Mouse (Mus musculus): ENCODE measurements around the gene Hspg2. TPM values are rescaled to one million over a fixed set of nuclear protein-coding genes. Genes with fewer than 3 reads are reported as not detected.

Hspg2 gene
- polyA plus RNA-seq, 2 experiments from 2014 or later = not detected

DNA sequence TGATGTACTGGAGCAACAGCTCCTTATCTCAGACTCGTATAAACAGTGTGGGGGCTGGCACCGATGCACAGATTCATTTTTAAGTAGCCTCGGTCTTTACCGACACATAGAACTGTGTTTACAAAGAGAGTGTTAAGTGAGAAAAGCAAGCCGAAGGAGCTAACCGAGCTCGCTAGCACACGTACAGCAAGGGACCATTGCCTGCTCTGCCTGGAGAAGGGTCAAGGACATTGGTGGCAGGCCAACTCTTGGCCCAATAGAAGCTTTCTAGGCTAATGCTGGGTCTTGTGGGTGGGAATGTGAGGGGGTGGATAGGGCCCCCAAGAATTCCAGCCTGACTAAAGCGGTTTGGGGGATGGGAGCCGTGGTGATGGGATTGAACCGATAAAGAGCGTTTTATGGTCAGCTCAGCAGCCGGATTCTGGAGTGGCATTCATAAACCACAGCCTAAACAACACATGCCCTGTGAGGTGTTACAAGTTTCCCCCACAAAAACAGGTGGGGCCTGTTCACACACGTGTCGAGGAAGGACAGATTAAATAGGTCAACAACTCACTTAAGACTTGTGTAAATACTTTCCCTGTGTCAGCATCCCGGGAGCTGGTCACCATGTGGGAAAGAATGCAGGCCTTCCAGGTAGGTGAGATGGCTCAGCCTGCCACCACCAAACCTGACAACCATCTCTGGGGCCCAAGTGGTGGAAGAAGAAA is 6.4 kb upstream of the Hspg2 start:
- ATAC-seq = no peak

DNA sequence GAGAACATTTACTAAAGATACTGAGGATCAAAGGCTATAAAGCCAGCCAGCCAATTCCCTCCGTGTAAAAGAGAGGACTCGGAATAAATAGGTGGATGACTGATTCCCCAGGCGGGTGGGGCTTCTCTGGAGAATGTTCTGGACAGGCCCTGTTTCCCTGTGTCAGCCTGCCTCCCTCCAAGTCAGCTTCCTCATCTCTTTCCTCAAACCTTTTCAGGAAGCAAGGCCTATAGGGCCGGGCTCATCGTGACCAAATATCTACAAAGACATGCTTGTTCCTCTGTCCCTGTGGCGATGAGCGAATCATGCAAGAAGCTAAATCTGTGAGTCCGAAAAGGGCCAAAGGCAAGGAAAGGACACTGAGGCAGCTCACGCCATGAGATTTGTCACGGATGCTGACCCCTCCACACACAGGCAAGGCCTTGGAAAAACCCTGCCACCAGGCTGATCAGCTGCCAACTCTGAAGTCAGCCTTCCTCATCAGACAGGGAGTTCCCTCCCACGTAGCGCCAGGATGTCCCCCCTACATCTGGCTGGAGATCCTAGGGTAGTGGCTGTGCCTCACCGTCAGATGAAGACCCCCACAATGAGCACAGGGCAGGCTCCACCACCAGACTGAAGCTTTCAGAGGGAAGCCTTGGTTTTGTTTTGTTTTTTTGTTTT is 3.3 kb upstream of the Hspg2 start:
- ATAC-seq = no peak

DNA sequence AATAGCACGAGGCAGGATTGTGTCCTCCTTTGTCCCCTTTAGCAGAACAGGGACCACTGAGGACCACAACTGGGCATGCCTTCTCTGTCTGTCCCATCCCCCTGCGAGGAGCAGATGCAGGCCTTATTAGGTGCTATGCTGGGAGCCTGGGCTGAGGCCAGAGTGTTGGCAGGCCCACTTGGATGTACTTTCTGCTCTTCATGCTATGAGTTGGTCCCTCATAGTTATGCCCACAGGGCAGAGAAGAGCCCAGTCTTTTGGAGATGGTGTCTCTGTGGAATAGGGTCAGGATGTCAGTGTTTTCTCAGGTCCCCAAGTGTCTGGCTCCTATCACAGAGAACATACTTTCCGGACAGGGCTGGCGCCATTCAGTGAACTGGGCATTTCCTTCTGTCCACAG is 1.6 kb upstream of the Hspg2 start:
- no peak for ATAC-seq

DNA sequence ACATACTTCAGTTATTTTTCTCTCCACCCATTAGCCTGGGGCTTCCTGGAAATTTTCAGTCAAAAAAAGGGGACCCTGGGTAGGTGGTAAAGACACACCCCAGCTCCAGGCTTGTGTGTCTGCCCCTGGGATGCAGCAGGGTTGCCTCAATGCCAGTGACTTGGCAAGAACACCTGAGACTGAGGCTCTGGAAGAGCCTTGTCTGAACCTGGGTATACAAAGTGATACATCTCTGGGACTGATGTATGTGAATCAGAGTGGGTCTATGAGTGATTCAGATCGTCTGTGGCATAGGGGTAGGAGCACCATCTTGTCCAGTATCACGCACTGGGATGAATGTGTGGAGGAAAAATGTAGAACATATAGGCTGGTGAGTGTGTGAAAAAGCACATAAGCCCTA is 1.0 kb upstream of the Hspg2 start:
- no peak for ATAC-seq

DNA sequence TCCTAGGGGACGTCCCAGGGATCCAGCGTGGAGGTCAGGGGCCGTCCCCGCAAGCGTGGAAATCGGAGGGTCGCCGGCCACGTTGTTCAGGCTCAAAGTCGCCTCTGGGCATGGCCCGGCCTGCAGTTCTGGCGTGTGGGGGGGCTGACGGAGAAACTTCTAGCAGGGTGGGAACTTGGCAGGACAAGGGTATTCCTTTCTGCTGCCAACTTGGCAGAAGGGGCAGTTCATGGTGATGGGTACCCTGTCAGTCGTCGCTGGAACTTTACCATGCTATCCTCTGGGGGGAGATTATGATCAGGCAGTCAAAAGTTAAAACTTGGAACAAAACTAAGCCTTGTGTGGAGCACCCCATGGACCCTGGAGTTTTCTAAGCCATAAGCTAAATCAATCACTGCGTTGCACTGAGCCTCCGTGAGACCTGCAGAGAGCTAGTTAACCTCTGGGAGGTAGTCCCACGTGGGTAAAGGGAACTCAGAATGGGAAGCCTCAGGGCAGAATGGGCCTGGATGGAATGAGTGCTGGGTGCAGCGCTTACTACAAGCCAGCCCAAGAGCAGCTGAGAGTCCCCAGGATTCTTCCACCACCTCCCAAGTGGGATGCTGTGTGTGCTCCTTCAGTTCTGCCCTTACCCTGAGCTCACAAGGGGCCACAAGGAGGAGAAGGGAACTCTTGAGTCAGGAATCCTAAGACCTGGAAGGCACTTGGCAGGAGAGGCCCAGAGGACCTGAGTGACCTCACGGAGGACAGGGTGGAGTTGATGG is 694 bp downstream of the Hspg2 start:
- no peak for ATAC-seq

DNA sequence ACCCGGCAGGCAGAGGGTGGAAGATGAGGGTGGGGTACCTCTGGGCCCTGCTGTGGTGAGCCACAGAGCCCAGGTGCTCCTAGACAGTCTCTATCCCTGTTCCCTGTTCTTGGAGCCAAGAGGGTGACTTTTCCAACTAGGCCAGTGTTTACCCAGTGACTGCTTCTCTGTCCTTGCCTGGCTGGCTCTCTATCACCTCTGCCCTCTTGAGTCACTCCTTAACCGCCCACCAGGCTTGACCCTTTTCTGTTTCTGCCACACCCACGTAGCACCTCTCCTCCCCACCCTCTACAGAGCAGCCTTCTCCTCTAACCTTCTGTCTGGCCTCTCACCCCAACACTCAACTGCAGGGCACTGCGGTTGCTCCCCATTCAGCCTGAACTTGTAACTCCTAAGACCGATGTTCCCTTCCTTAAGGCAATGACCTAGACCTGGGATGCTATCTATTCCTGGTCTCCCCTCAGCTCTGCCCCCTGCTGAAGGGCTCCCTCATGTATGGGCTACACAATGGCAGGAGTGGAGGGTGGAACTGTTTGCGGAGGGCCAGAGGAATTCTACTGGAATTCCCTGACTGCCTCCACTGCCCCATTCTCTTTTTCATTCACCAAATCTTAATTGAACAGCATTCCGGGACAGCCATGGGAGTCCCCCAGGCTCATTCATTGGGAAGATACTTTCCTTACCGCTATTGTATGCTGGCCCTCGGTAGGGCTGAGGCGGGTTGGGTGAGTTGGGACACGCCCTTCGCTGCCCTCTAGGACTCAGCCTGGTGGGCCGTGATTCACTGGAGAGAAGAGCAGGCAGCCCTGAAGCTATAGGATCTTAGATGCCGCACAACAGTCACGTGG is 1.5 kb downstream of the Hspg2 start:
- no peak for ATAC-seq

DNA sequence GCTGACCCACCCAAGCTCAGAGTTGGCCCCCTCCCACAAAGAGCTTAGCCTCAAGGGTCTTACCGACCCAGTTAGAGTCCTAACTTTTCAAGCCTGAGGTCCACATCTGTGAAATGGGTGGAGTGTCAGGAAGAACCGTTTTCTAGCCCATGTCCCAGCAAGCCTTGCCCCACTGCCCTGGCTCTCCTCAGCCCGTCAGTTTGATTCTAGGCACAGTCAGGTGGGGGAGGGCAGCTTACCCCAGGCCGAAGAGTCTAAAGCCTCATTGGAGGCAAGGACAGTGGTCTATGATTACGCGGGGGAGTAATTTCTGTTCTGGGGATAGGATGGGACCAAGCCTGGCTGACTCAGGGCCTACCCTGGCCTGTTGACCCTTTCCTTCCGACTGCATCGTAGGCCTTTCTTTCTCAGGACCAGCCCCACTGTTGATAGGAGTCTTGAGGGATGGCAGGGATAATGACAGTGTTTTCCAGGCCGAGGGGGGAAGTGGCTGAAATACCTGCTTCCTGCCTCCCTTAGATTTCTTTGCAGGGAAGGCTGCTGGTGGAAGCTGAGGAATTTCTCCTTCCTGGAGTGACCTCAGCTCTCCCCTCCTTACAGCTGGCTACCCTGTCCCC is 2.2 kb downstream of the Hspg2 start:
- no peak for ATAC-seq

DNA sequence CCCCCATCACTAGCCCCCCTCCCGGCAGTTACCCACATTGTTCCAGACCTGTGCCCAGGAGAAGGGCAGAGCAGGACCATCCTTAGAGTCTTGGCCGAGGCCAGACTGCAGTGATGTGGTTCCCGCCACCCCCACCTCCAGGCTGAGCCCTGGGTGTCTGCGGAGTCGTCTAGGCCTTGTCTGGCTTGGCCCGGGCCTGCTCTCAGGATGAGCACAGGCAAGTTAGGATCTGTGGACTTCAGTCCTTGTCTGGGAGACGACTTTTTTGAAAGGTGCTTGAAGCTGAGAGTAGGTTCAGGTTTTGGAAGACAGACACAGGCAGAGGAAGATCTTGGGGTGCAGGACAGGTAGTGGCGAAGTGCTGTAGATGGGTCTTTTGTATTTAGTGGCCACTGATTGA is 2.8 kb downstream of the Hspg2 start:
- no peak for ATAC-seq

DNA sequence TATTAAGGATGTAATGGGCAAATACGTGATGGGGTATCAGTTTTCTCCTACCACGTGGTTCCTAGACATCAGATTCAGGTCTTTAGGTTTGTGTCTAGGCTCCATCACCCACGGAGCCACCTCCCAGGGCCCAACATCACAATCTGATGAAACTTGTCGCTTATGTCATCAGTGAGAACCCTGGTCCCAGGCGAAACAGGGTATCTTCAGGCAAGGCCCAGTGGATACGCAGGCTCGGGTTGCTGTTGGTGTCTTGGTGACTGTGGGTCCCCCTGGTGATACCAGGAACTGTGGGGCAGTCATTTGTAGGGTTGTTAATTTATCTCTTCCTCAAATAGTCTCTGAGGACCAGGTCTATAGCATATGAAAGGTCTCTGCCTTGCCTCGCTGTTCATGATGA is 4.7 kb downstream of the Hspg2 start:
- no peak for ATAC-seq

DNA sequence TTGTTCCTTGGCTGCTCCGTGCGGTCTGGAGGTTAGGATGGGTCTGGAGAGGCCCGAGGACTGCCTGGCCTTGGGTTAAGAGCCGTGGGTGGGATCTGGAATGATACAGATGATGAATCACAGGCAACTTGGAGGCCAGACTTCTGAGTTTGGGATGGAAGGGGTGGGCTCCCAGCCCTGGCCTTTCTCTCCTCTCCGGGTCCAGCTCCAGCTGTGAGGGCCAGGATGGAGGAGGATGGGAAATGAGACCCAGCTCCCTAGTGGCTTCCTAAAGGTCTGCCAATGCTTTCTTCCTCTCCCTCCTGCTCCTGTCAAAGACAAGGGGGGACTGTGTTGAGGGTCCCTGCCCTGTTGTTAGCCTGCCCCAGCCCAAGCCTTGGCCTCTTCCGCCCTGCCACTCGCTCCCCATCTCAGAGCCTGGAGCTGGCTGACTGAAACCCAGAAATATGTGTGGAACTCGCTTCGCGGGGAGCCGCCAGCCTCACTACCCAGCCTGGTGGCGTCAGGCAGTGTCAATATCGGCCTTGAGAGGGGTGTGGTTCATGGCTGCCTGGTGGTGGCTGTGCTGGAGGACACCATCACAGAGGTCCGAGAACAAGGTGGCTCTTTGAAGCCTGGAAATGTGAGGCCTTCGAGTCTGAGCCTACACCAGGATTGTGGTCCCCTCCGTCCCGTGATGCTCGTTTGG is 5.3 kb downstream of the Hspg2 start:
- ATAC-seq = no peak

DNA sequence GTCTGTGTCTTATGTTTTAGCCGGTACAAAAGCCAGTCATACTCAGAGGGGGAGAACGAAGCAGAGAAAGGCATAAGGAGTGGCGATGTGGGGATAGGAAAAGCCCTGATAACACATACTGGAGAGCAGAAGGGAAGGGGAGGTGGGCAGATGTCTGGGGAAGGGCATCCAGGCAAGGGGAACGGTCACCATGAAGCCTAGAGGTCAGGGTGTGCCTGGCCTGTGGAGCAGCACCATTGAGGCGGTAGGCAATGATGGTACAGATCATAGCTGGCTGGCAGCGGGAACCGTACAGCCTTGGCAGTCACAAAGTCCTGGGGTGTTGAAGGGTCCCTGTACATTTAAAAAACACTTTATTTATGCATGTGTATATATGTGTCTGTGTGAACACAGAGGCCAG is 6.1 kb downstream of the Hspg2 start:
- ATAC-seq = no peak

DNA sequence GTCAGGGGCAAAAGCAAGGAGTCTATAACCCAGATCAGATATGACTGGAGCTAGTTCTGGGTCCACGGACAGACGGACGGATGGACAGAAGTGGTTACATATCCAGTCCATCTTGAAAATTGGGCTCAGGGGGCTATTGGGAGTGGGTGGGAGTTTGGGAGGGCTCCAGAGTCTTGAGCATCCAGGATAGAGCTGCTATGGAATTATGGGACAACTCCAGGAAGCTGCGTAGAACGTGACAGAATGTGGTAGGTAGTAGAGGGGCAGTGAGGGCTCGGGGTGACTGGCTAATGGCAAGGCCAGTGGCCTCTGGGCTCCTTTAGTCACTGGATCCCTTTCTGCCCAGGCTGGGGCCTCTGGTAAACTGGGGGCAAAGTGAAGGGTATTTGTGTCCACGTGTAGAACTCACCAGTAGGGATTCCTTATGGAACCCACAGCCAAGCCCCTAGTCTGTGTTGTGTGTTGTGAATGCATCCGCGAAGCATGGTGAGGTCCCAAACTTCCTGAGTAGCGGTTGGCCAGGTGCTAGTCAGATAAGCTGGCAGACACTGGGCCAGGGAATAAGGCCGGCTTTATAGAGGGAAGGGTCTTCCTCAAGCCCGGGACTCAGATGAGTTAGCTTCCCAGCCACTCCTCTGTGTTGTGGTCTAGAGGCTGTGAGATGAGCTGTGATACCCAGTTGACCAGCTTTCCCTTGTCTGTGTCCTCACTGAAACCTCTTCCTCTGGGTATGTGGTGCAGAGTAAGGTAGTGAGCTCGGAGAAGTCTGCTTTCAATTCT is 6.9 kb downstream of the Hspg2 start:
- no peak for ATAC-seq

DNA sequence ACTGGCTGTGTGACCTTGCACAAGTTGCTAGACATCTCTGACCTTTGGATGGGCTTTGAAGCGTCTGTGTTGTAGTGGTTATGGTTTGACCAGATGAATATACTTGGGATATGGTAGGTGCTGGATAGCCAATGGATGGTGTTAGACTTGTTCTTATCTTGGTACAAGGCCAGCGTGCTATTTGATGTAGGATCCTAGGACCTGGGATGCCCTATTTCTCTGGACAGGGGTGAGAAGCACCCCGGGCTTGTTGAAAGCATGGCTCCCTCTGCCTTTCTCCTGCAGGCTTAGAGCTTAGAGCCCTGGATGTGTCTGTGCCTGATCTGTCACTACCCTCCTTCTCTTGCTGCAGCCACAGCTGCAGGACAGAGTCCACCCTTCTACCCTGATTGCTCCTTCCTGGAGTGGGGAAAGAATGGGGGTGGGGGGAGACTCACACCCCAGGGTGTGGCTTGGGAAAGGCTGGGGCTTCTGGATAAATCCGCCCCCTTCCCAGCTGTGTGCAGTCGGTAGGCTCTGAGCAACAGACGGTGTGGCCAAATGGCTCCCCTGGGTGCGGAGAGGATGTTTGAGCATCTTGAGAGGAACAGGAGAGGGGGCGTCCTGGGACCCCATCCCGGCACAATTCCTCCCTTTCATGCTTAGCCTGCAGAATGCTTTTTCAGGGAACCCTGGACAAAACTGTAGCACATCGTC is 7.6 kb downstream of the Hspg2 start:
- no peak for ATAC-seq

DNA sequence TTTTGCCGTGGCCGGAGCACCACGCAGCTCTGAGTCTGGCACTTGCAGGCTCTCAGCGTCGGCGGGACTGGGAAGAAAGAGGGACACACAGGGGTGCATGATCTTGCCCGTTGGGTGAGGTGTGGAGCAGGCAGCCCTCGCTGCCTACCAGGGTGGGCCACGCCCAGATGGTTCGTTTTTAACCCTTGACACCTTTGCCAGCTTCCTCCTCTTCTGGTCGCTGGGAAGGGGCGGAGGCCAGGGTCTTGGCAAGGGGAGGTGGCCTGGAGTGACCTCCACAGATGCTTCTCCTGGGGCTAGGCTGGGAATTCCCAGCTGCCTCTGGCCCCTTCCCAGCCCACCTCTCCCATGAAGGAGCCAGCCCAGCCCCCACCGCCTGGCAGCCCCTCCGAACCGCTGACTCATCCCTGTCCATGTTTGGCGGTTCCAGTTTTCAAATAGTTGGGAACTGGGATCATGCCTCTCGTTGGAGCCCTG is 8.2 kb downstream of the Hspg2 start:
- ATAC-seq = no peak

DNA sequence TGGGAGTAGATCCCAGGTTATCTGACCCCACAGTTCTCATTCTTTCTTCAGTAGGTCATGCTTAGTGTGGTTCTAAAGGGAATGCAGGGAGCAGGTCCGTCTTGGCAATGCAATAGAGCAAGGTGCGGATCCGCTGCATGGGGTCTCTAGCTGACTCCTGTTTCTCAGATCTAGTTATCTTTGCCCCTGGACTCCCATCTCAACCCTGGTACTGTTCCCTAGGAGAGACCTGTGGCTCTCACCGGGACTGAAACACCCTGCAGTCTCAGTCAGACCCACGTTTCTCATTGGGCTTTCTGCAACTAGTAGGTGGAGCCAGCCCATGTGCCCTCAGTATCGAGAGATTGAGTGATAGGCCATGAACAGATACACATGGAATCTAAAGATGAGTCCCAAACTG is 9.0 kb downstream of the Hspg2 start:
- no peak for ATAC-seq

DNA sequence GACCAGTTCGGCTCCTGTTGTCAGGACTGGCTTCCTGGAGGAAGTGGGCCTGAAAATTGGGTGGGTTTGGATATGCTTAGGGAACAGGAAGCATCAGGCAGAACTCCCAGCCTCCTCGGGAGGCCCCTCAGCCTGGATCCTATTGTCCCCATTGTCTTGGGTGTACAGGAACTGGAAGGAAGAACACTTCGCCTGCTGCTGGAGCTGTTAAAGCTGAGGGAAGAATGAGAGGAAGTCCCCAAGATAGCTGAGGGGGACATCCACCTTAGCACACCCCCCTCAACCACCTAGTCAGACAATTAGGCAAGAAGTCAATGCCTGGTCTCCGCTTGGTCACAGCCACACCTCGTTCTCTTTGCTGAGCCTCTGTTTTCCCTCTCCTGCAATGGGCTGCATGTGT is 9.7 kb downstream of the Hspg2 start:
- no peak for ATAC-seq

DNA sequence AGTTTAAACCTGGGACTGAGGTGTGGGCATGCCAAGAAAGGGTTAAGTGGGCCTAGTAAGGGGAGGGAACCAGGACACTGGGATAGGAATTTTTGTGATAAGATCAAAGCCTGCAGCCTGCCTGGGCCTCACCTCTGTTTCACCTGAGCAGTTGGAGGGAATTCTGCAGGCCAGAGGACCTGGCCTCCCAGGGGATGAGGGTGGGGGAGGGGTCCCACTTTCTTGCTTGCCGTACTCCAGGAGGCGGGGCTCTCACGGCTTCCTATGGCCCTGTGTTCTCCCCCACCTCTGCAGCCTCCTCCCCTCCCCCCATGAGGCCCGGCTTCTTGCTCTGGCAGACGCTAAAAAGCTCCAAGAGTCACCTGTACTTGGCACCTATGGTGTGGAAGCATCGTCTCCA is 11.2 kb downstream of the Hspg2 start:
- no peak for ATAC-seq

DNA sequence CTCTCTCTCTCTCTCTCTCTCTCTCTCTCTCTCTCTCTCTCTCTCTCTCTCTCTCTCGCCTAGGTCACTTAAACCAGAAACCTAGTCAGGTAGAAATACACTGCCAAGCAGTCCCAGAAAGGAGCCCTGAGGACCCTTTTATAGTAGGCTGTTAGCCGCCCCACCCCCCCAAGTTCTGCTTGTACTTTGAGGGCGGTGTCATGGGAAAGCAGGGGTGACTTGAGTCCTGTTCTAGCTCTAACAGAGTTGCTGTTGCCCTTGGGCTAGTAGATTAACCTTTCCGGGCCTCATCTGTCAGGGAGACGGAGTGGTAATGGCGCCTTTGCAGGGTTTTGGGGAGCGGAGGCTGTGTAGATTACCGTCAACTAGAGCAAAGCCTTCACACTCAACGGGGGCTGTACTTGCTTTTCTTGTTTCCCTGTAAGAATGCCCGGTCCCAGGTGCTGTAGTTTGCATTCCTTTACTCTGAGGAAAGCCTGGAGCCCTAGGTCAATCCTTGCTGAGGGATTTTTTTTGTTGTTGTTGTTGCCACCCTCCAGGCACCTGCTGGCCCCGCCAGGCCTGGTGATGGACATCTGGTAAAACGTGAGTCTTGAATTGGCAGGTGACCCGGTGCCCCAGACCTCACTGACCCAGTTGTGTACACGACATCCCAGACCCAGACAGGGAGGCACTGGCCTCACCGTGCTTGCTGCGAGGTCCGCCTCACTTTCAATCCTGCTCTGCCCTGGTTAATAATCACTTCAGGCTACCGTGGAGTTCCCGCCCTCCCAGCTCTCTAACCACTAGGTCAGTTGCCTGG is 11.8 kb downstream of the Hspg2 start:
- no peak for ATAC-seq

DNA sequence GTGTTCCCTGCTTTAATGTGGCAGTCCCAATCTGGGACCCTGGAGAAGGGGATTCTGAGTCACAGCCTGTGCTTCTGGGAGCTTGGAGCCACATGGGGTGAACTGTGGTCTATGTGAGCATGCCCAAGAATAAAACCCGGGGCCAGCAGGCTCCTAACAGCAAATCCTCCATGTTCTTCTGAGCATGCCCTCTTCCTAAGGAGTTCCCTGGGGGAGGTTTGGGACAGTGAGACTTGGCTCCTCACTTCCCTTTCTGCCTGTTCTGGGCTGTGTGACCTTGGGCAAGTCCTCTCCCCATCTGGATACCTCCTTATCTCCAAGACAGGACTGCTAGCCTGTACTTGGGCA is 12.4 kb downstream of the Hspg2 start:
- no peak for ATAC-seq

Data from activated CD4-positive, CD25-positive, alpha-beta regulatory T cell, adult 4 months (primary cell).